Mouse (Mus musculus): ENCODE measurements around the gene Wdr75.

DNA sequence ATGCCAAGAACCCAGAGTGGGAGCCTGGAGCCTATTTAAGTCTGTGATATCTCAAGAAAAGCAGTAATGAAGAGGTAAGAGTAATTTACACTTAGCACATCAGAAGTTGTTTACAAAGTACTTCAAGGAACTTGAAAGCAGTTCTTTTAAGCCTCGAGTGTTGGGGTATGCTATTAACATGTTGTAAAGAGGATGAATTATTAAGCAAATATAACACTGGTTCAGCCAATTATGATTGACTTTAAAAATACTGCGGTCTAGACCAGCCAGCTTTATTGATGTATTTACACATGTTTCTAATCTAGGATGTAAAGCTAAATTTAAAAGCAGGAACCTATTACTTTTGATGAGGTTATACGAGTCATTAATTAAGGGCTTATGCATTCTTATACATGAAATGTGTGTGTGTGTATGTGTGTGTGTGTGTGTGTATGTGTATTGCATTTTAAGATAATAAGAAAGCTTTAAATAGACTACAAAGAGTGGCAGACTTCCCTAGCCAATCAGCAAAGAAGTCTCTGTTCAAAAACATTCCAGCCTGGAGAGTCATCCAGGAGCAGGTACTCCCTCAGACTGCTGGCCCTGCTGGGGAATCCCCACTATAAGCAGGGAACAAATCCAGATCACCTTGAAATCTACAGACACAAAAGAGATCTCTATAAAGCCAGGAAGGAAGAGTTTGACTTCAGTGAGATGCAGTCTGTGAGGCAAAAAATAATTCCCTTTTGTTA lies 71.5 kb downstream of the Wdr75 start:
- TF ChIP-seq CTCF (IDR thresholded peaks at IDR 0.05; ENCODE audit: extremely low read depth, insufficient read length, insufficient replicate concordance, low read depth, low read length) = no peak
- TF ChIP-seq POLR2A (IDR thresholded peaks at IDR 0.05; ENCODE audit: low read depth, low read length) = no peak

All from small intestine, adult 2 months (tissue).